Comparison of ENCODE assay signal across 10 mouse cellular contexts in genomic region chr19:41835407-41835806, GRCm38 (mm10). TPM values are rescaled to one million over a fixed set of nuclear protein-coding genes. Genes with fewer than 3 reads are reported as not detected.
A peak's percentile ranks its signal among the peaks of the same experiment; 100 is the strongest.
DNase-seq lines count a peak whose midpoint lies in the region; ATAC-seq and TF ChIP-seq lines count a peak whose summit lies in the region.
"Had no signal": no experiment of that assay in that cellular context is flagged by ENCODE, and none has a peak within 500 bp of the region (broad histone marks: within the 10 kb centered on the region; RNA-seq: fewer than 3 reads in every experiment).

No protein-coding gene starts in this region.

- H3K4me1 ChIP-seq in hindbrain, embryonic 15.5 days (replicated peaks), result peaks cover 41% of the 10 kb centered on the region
- peaks cover 28% of the 10 kb centered on the region for H3K4me1 ChIP-seq in hindbrain, embryonic 12.5 days
- H3K4me1 ChIP-seq in embryonic facial prominence, embryonic 13.5 days, result peaks cover 32% of the 10 kb centered on the region
- peaks cover 22% of the 10 kb centered on the region for H3K4me1 ChIP-seq in forebrain, postnatal 0 days (ENCODE audit: insufficient read depth)
- H3K4me1 ChIP-seq in midbrain, embryonic 15.5 days, result peaks cover 45% of the 10 kb centered on the region

- peak overlapping the region; percentile 29 for H3K27ac ChIP-seq in hindbrain, embryonic 15.5 days (replicated peaks)
- no peak overlapping the region for H3K27ac ChIP-seq in hindbrain, embryonic 12.5 days
- no peak overlapping the region for H3K27ac ChIP-seq in embryonic facial prominence, embryonic 13.5 days
- H3K27ac ChIP-seq in forebrain, postnatal 0 days (ENCODE audit: low read depth, low read length), result peak overlapping the region; percentile 70
- peak overlapping the region; percentile 66 for H3K27ac ChIP-seq in midbrain, embryonic 15.5 days
- H3K27ac ChIP-seq: kidney, postnatal 0 days had no signal

- H3K27me3 ChIP-seq in hindbrain, embryonic 15.5 days, result no peaks in the 10 kb centered on the region
- peaks cover 23% of the 10 kb centered on the region for H3K27me3 ChIP-seq in hindbrain, embryonic 12.5 days
- peaks cover 35% of the 10 kb centered on the region for H3K27me3 ChIP-seq in embryonic facial prominence, embryonic 13.5 days
- no peaks in the 10 kb centered on the region for H3K27me3 ChIP-seq in forebrain, postnatal 0 days (ENCODE audit: insufficient read depth, low read length)
- H3K27me3 ChIP-seq in midbrain, embryonic 15.5 days (replicated peaks), result no peaks in the 10 kb centered on the region

- ATAC-seq in hindbrain, embryonic 15.5 days (ENCODE audit: low FRiP score, low read depth), result no peak
- no peak for ATAC-seq in hindbrain, embryonic 12.5 days (ENCODE audit: low FRiP score)
- ATAC-seq in embryonic facial prominence, embryonic 13.5 days (ENCODE audit: insufficient number of reproducible peaks, insufficient read depth, low FRiP score, low TSS enrichment, low read depth), result no peak
- no peak for ATAC-seq in forebrain, postnatal 0 days
- no peak for ATAC-seq in midbrain, embryonic 15.5 days (replicated peaks)

- no peak overlapping the region for H3K9ac ChIP-seq in hindbrain, embryonic 15.5 days
- no peak overlapping the region for H3K9ac ChIP-seq in hindbrain, embryonic 12.5 days
- H3K9ac ChIP-seq in embryonic facial prominence, embryonic 13.5 days, result no peak overlapping the region
- no peak overlapping the region for H3K9ac ChIP-seq in forebrain, postnatal 0 days
- H3K9ac ChIP-seq in midbrain, embryonic 15.5 days, result no peak overlapping the region

- TF ChIP-seq CTCF in forebrain, postnatal 0 days (IDR thresholded peaks at IDR 0.05; ENCODE audit: low read depth), result no peak

- DNase-seq in forebrain, postnatal 0 days, result no peak
- DNase-seq in right cerebral cortex, postnatal 36 days (ENCODE audit: low spot score in 2 of 2), result no peak
- DNase-seq in ovary, postnatal 36 days (ENCODE audit: low spot score), result no peak
- DNase-seq: cerebellum, postnatal 36 days; lung, adult 2 months had no signal

- no peaks in the 10 kb centered on the region for H3K9me3 ChIP-seq in hindbrain, embryonic 15.5 days
- no peaks in the 10 kb centered on the region for H3K9me3 ChIP-seq in hindbrain, embryonic 12.5 days (replicated peaks)
- H3K9me3 ChIP-seq in embryonic facial prominence, embryonic 13.5 days, result no peaks in the 10 kb centered on the region
- no peaks in the 10 kb centered on the region for H3K9me3 ChIP-seq in forebrain, postnatal 0 days (ENCODE audit: low read length)
- H3K9me3 ChIP-seq in midbrain, embryonic 15.5 days, result no peaks in the 10 kb centered on the region

- peak overlapping the region; percentile 47 for H3K4me2 ChIP-seq in hindbrain, embryonic 15.5 days
- H3K4me2 ChIP-seq in hindbrain, embryonic 12.5 days (replicated peaks), result no peak overlapping the region
- H3K4me2 ChIP-seq in embryonic facial prominence, embryonic 13.5 days, result peak overlapping the region; percentile 47; the same call in 1 of the 2 replicates
- H3K4me2 ChIP-seq in forebrain, postnatal 0 days (ENCODE audit: low read depth), result peak overlapping the region; percentile 45
- peak overlapping the region; percentile 43 for H3K4me2 ChIP-seq in midbrain, embryonic 15.5 days

- WGBS in hindbrain, embryonic 15.5 days, result 42% methylated on average over 6 of the region's 6 CpGs
- WGBS in hindbrain, embryonic 12.5 days, result 59% methylated on average over 6 of the region's 6 CpGs
- WGBS in embryonic facial prominence, embryonic 13.5 days, result 53% methylated on average over 6 of the region's 6 CpGs
- 22% methylated on average over 6 of the region's 6 CpGs for WGBS in forebrain, postnatal 0 days
- 41% methylated on average over 6 of the region's 6 CpGs for WGBS in midbrain, embryonic 15.5 days

- H3K4me3 ChIP-seq in hindbrain, embryonic 15.5 days, result no peak overlapping the region
- H3K4me3 ChIP-seq in hindbrain, embryonic 12.5 days, result no peak overlapping the region
- no peak overlapping the region; the same call in 1 of the 2 replicates for H3K4me3 ChIP-seq in embryonic facial prominence, embryonic 13.5 days
- H3K4me3 ChIP-seq in forebrain, postnatal 0 days (ENCODE audit: low read depth, low read length), result no peak overlapping the region
- no peak overlapping the region for H3K4me3 ChIP-seq in midbrain, embryonic 15.5 days

- no peaks in the 10 kb centered on the region for H3K36me3 ChIP-seq in hindbrain, embryonic 15.5 days
- H3K36me3 ChIP-seq in hindbrain, embryonic 12.5 days, result no peaks in the 10 kb centered on the region
- no peaks in the 10 kb centered on the region for H3K36me3 ChIP-seq in embryonic facial prominence, embryonic 13.5 days
- no peaks in the 10 kb centered on the region for H3K36me3 ChIP-seq in forebrain, postnatal 0 days (ENCODE audit: insufficient read depth)
- H3K36me3 ChIP-seq in midbrain, embryonic 15.5 days (replicated peaks), result no peaks in the 10 kb centered on the region

RNA-seq across cellular contexts. Expression of gene Frat1, which starts 5.6 kb away (rescaled TPM):
- 19.1 and 21.1 TPM in 2 replicates for polyA plus RNA-seq in hindbrain, embryonic 15.5 days (2015; fragmentation: Nextera tagmentation; extraction: Ambion mirVana)
- 16.8 and 19.4 TPM in 2 replicates for polyA plus RNA-seq in hindbrain, embryonic 12.5 days (2016; fragmentation: Nextera tagmentation; extraction: Ambion mirVana)
- polyA plus RNA-seq in embryonic facial prominence, embryonic 13.5 days (2015; fragmentation: Nextera tagmentation; extraction: Ambion mirVana), result 6.9 and 7.4 TPM in 2 replicates
- total RNA-seq in forebrain, postnatal 0 days (2014; rRNA removed), result 40.2 and 43.4 TPM in 2 replicates
- 48.2 and 52.3 TPM in 2 replicates for polyA plus RNA-seq in forebrain, postnatal 0 days (2015; fragmentation: Nextera tagmentation; extraction: Ambion mirVana)
- 30.1 and 30.9 TPM in 2 replicates for polyA plus RNA-seq in midbrain, embryonic 15.5 days (2015; fragmentation: Nextera tagmentation; extraction: Ambion mirVana)

RNA-seq across cellular contexts. Expression of gene Frat2, which starts 12.5 kb away (rescaled TPM):
- polyA plus RNA-seq in hindbrain, embryonic 15.5 days (2015; fragmentation: Nextera tagmentation; extraction: Ambion mirVana), result 6.7 and 8.1 TPM in 2 replicates
- polyA plus RNA-seq in hindbrain, embryonic 12.5 days (2016; fragmentation: Nextera tagmentation; extraction: Ambion mirVana), result 14.5 and 15.3 TPM in 2 replicates
- polyA plus RNA-seq in embryonic facial prominence, embryonic 13.5 days (2015; fragmentation: Nextera tagmentation; extraction: Ambion mirVana), result 4.9 and 5.3 TPM in 2 replicates
- 14.4 and 22.4 TPM in 2 replicates for total RNA-seq in forebrain, postnatal 0 days (2014; rRNA removed)
- 14.8 and 15.5 TPM in 2 replicates for polyA plus RNA-seq in forebrain, postnatal 0 days (2015; fragmentation: Nextera tagmentation; extraction: Ambion mirVana)
- 9.5 and 9.7 TPM in 2 replicates for polyA plus RNA-seq in midbrain, embryonic 15.5 days (2015; fragmentation: Nextera tagmentation; extraction: Ambion mirVana)

RNA-seq across cellular contexts. Expression of gene Arhgap19, which starts 33.6 kb away (rescaled TPM):
- 5.8 and 6.6 TPM in 2 replicates for polyA plus RNA-seq in hindbrain, embryonic 15.5 days (2015; fragmentation: Nextera tagmentation; extraction: Ambion mirVana)
- 22.4 and 23.2 TPM in 2 replicates for polyA plus RNA-seq in hindbrain, embryonic 12.5 days (2016; fragmentation: Nextera tagmentation; extraction: Ambion mirVana)
- polyA plus RNA-seq in embryonic facial prominence, embryonic 13.5 days (2015; fragmentation: Nextera tagmentation; extraction: Ambion mirVana), result 22.2 and 23.2 TPM in 2 replicates
- 3.9 and 6.0 TPM in 2 replicates for total RNA-seq in forebrain, postnatal 0 days (2014; rRNA removed)
- polyA plus RNA-seq in forebrain, postnatal 0 days (2015; fragmentation: Nextera tagmentation; extraction: Ambion mirVana), result 3.1 and 3.2 TPM in 2 replicates
- polyA plus RNA-seq in midbrain, embryonic 15.5 days (2015; fragmentation: Nextera tagmentation; extraction: Ambion mirVana), result 5.2 and 6.2 TPM in 2 replicates

Comparison
In these comparisons a context has a peak if more than half of its experiments do, and no peak if none do; other contexts are left out.
1. H3K27ac ChIP-seq: peak in hindbrain, embryonic 15.5 days (single experiment), forebrain, postnatal 0 days (single experiment) and midbrain, embryonic 15.5 days (single experiment); none in hindbrain, embryonic 12.5 days (single experiment) and embryonic facial prominence, embryonic 13.5 days (single experiment).